Mouse (Mus musculus) CH12.LX (cell line): ENCODE data around the gene Gsto1. TPM values are rescaled to one million over a fixed set of nuclear protein-coding genes. Genes with fewer than 3 reads are reported as not detected.

Experiments used
- DNase-seq: peaks from one replicate; pipeline ENCODE4 v3.0.0-alpha.2; 2013; ENCODE audit errors: extremely low read depth
- H3K27ac ChIP-seq: 2 replicates; pipeline ENCODE4 v1.5.1; 2012; ENCODE audit warnings: low read depth, mild to moderate bottlenecking, control low read depth, moderate library complexity; ENCODE audit not compliant: insufficient read depth
- H3K27me3 ChIP-seq: replicated peaks from 2 replicates; pipeline ENCODE3; 2012; ENCODE audit warnings: inconsistent platforms
- H3K36me3 ChIP-seq, 2 experiments: replicated peaks in 1 of 2; 2 replicates each; pipeline versions ENCODE3 to v1.6.1; 2012; ENCODE audit warnings: inconsistent platforms in 1 of 2, low read length in 1 of 2, mild to moderate bottlenecking in 1 of 2, mixed read lengths in 1 of 2, moderate library complexity in 1 of 2; ENCODE audit not compliant: control insufficient read depth in 1 of 2, insufficient read depth in 1 of 2
- H3K4me1 ChIP-seq, 2 experiments: 2 replicates each; pipeline ENCODE4 v1.6.1; 2012; ENCODE audit warnings: inconsistent platforms in 1 of 2, moderate library complexity in 1 of 2; ENCODE audit not compliant: insufficient read depth in 2 of 2, control insufficient read depth in 1 of 2
- H3K4me2 ChIP-seq: 2 replicates; pipeline ENCODE4 v1.6.1; 2012; ENCODE audit warnings: low read depth, mild to moderate bottlenecking, control low read depth; ENCODE audit not compliant: poor library complexity, insufficient read depth, severe bottlenecking
- H3K4me3 ChIP-seq, 3 experiments: fragments of 150-350 bp in 1 of 3; sonication (generic) in 1 of 3; replicated peaks in 1 of 3; 2 replicates each; pipeline versions ENCODE3 to v1.5.1; 2011 to 2012; ENCODE audit warnings: low read depth in 2 of 3, low read length in 2 of 3, mild to moderate bottlenecking in 2 of 3, moderate library complexity in 2 of 3, control low read depth in 1 of 3, improper control_type of control experiment in 1 of 3, inconsistent platforms in 1 of 3, mixed read lengths in 1 of 3; ENCODE audit not compliant: poor library complexity in 1 of 3
- H3K79me2 ChIP-seq: replicated peaks from 2 replicates; pipeline ENCODE4 v1.6.1; 2012; ENCODE audit warnings: mild to moderate bottlenecking, moderate library complexity; ENCODE audit not compliant: control insufficient read depth, poor library complexity, insufficient read depth, severe bottlenecking; ENCODE audit errors: extremely low read depth
- H3K9ac ChIP-seq: 2 replicates; pipeline ENCODE4 v1.6.1; 2012; ENCODE audit warnings: low read depth, mild to moderate bottlenecking, control low read depth, moderate library complexity; ENCODE audit not compliant: insufficient read depth
- H3K9me3 ChIP-seq: replicated peaks from 2 replicates; pipeline ENCODE3; 2012; ENCODE audit warnings: low read length, inconsistent platforms, mixed read lengths
- BHLHE40 ChIP-seq: IDR thresholded peaks from 2 replicates; pipeline ENCODE4 v1.6.1; 2011; ENCODE audit warnings: mild to moderate bottlenecking, low read depth, low read length, improper control_type of control experiment
- CHD2 ChIP-seq: IDR thresholded peaks from 2 replicates; pipeline ENCODE4 v1.6.1; 2011; ENCODE audit warnings: low read length, improper control_type of control experiment
- CTCF ChIP-seq, 2 experiments: IDR thresholded peaks in 1 of 2; conservative IDR thresholded peaks in 1 of 2; 2 replicates each; pipeline ENCODE4 v1.5.1; 2011 to 2012; ENCODE audit warnings: low read depth in 2 of 2, low read length in 2 of 2, improper control_type of control experiment in 1 of 2, inconsistent platforms in 1 of 2, mild to moderate bottlenecking in 1 of 2, moderate library complexity in 1 of 2
- ELF1 ChIP-seq: IDR thresholded peaks from 2 replicates; pipeline ENCODE4 v1.6.1; 2014; ENCODE audit warnings: low read depth, mild to moderate bottlenecking, inconsistent platforms, low read length, improper control_type of control experiment
- EP300 ChIP-seq: IDR thresholded peaks from 2 replicates; pipeline ENCODE4 v1.6.1; 2011; ENCODE audit warnings: low read length, improper control_type of control experiment
- GABPA ChIP-seq: IDR thresholded peaks from 2 replicates; pipeline ENCODE4 v1.6.1; 2012; ENCODE audit warnings: low read depth, low read length, improper control_type of control experiment, inconsistent platforms; ENCODE audit not compliant: insufficient replicate concordance
- JUND ChIP-seq: conservative IDR thresholded peaks from 2 replicates; pipeline ENCODE4 v1.6.1; 2011; ENCODE audit warnings: low read depth, low read length, improper control_type of control experiment
- MAFK ChIP-seq: IDR thresholded peaks from 2 replicates; pipeline ENCODE4 v1.6.1; 2011; ENCODE audit warnings: low read length, improper control_type of control experiment; ENCODE audit not compliant: insufficient replicate concordance
- MAZ ChIP-seq: IDR thresholded peaks from 2 replicates; pipeline ENCODE4 v1.6.1; 2012; ENCODE audit warnings: low read depth, mild to moderate bottlenecking, inconsistent platforms, low read length, improper control_type of control experiment, moderate library complexity
- MEF2A ChIP-seq: IDR thresholded peaks from 2 replicates; pipeline ENCODE4 v1.6.1; 2014; ENCODE audit warnings: low read depth, mild to moderate bottlenecking, inconsistent platforms, low read length, improper control_type of control experiment, borderline replicate concordance
- MXI1 ChIP-seq: IDR thresholded peaks from 2 replicates; pipeline ENCODE4 v1.6.1; 2011; ENCODE audit warnings: mild to moderate bottlenecking, low read depth, low read length, improper control_type of control experiment
- NELFE ChIP-seq: IDR thresholded peaks from 2 replicates; pipeline ENCODE4 v1.6.1; 2011; ENCODE audit warnings: low read depth, low read length, improper control_type of control experiment
- PAX5 ChIP-seq: IDR thresholded peaks from 2 replicates; pipeline ENCODE4 v1.6.1; 2012; ENCODE audit warnings: low read length, inconsistent platforms, mixed read lengths
- POLR2A ChIP-seq: IDR thresholded peaks from 2 replicates; pipeline ENCODE4 v1.6.1; 2011; ENCODE audit warnings: low read depth, mild to moderate bottlenecking, improper control_type of control experiment, low read length
- RCOR1 ChIP-seq: conservative IDR thresholded peaks from 2 replicates; pipeline ENCODE4 v1.6.1; 2012; ENCODE audit warnings: low read depth, mild to moderate bottlenecking, inconsistent platforms, low read length, improper control_type of control experiment
- SIN3A ChIP-seq: IDR thresholded peaks from 2 replicates; pipeline ENCODE4 v1.6.1; 2012; ENCODE audit warnings: low read length, improper control_type of control experiment, inconsistent platforms
- SMC3 ChIP-seq: IDR thresholded peaks from 2 replicates; pipeline ENCODE4 v1.6.1; 2011; ENCODE audit warnings: low read depth, low read length, improper control_type of control experiment
- TCF12 ChIP-seq: IDR thresholded peaks from 2 replicates; pipeline ENCODE4 v1.6.1; 2014; ENCODE audit warnings: low read depth, mild to moderate bottlenecking, inconsistent platforms, low read length, improper control_type of control experiment
- UBTF ChIP-seq: IDR thresholded peaks from 2 replicates; pipeline ENCODE4 v1.6.1; 2012; ENCODE audit warnings: low read depth, mild to moderate bottlenecking, inconsistent platforms, low read length, improper control_type of control experiment, moderate library complexity
- USF1 ChIP-seq: IDR thresholded peaks from 2 replicates; pipeline ENCODE4 v1.6.1; 2014; ENCODE audit warnings: low read depth, mild to moderate bottlenecking, inconsistent platforms, low read length, improper control_type of control experiment
- ZC3H11A ChIP-seq: IDR thresholded peaks from 2 replicates; pipeline ENCODE4 v1.6.1; 2012; ENCODE audit warnings: low read depth, mild to moderate bottlenecking, inconsistent platforms, low read length, improper control_type of control experiment
- ZMIZ1 ChIP-seq: IDR thresholded peaks from 2 replicates; pipeline ENCODE4 v1.6.1; 2012; ENCODE audit warnings: low read depth, mild to moderate bottlenecking, inconsistent platforms, low read length, improper control_type of control experiment
- dilution Hi-C: fragments of 300-500 bp; cut with MboI; formaldehyde crosslinking; loops from 2 replicates; pipeline ENCODE4 v1.14.3; 2020; ENCODE audit warnings: low sequenced_read_pairs; ENCODE audit not compliant: extremely low pct_unique_long_range_greater_than_20kb, extremely low pct_ligation_motif_present
- in situ Hi-C: fragments of 300-500 bp; cut with MboI; formaldehyde crosslinking; loops from 3 replicates; pipeline ENCODE4 v1.14.3; 2019; ENCODE audit warnings: low sequenced_read_pairs, low pct_ligation_motif_present, low pct_unique_long_range_greater_than_20kb, mixed read lengths
- polyA plus RNA-seq: library from polyadenylated mRNA; unstranded; fragments of >175 nt; gene quantifications from 2 replicates; pipeline ENCODE4 v1.2.1, GENCODE M21; 2012; ENCODE audit warnings: low read depth; ENCODE audit not compliant: insufficient read length
- total RNA-seq, 2 experiments: library from RNA; depleted of rRNA; stranded (reverse); fragments of 300-350 nt in 1 of 2; fragments of >200 nt in 1 of 2; gene quantifications; 2 replicates each; pipeline ENCODE4 v1.2.3; 2012 to 2014

The Gsto1 gene
- total and polyA plus RNA-seq, 3 experiments = 86.5 to 113 (median 111) TPM

- dilution Hi-C loops = no loop called here
- Histone ChIP-seq H3K36me3 (peaks cover 12 to 37% of the 10 kb centered on the region in 2 experiments), H3K79me2 (no peaks in the 10 kb centered on the region), H3K27ac (no peak overlapping the region), H3K27me3 (no peaks in the 10 kb centered on the region), H3K4me1 (peaks cover 8 to 38% of the 10 kb centered on the region in 2 experiments), H3K9me3 (no peaks in the 10 kb centered on the region), H3K4me2 (no peak overlapping the region), H3K9ac (no peak overlapping the region), H3K4me3 (no peak overlapping the region)
- TF ChIP-seq ELF1 (no peak), MAZ (no peak), POLR2A (no peak), MAFK (no peak), TCF12 (no peak), NELFE (no peak), SIN3A (no peak), BHLHE40 (no peak), ZMIZ1 (no peak), UBTF (no peak), JUND (no peak), MXI1 (no peak), USF1 (no peak), CTCF (conservative IDR thresholded peaks at IDR 0.05 in 1 of 2, IDR thresholded peaks at IDR 0.05 in 1 of 2; ENCODE audit: low read depth in 2 of 2, low read length in 2 of 2) (no peak)
- no peak for DNase-seq
- in situ Hi-C loops = no loop called here
These were observed 35.8 kb downstream of the Gsto1 start for GRCm38 (mm10) chr19:47890489-47891130.

- Histone ChIP-seq H3K9ac (no peak overlapping the region), H3K27me3 (no peaks in the 10 kb centered on the region), H3K27ac (no peak overlapping the region), H3K79me2 (no peaks in the 10 kb centered on the region), H3K4me1 (peaks cover 8 to 36% of the 10 kb centered on the region in 2 experiments), H3K9me3 (no peaks in the 10 kb centered on the region), H3K4me3 (no peak overlapping the region), H3K36me3 (peaks cover 23 to 48% of the 10 kb centered on the region in 2 experiments), H3K4me2 (no peak overlapping the region)
- DNase-seq = no peak
- TF ChIP-seq EP300 = no peak
- no peak for TF ChIP-seq PAX5
- no peak for TF ChIP-seq SMC3
- no peak for TF ChIP-seq RCOR1
- TF ChIP-seq CHD2 = no peak
- no peak for TF ChIP-seq ELF1
- no peak for TF ChIP-seq TCF12
- no peak for TF ChIP-seq GABPA
- no peak for TF ChIP-seq MEF2A
- no peak for TF ChIP-seq MAZ
- TF ChIP-seq UBTF = no peak
- TF ChIP-seq ZC3H11A = no peak
- in situ Hi-C loops (no loop called here), dilution Hi-C loops (no loop called here)
These were observed 37.0 kb downstream of the Gsto1 start for GRCm38 (mm10) chr19:47891562-47892312.
